Mouse (Mus musculus): Measurements from ENCODE around the gene Aqp6.

Aqp6 gene

GRCm38 (mm10) chr15:99600986-99601822 lies at the start of gene Aqp6:
Gene Aqp6 (plus strand): TSS chr15:99601400.
- no peak for DNase-seq (ENCODE audit: low spot score in 2 of 2)

- DNase-seq (ENCODE audit: low spot score in 2 of 2), result no peak
Observed at GRCm38 (mm10) chr15:99553767-99554166, 47.4 kb upstream of the Aqp6 start.

GRCm38 (mm10) chr15:99558947-99559346 lies 42.3 kb upstream of the Aqp6 start:
- no peak for DNase-seq (ENCODE audit: low spot score in 2 of 2)

- no peak for DNase-seq (ENCODE audit: low spot score in 2 of 2)
Observed at GRCm38 (mm10) chr15:99560246-99560645, 41.0 kb upstream of the Aqp6 start.

GRCm38 (mm10) chr15:99567371-99567770 lies 33.8 kb upstream of the Aqp6 start:
- DNase-seq (ENCODE audit: low spot score in 2 of 2), result no peak

- DNase-seq (ENCODE audit: low spot score in 2 of 2), result no peak
Observed at GRCm38 (mm10) chr15:99568682-99569081, 32.5 kb upstream of the Aqp6 start.

GRCm38 (mm10) chr15:99569123-99569522 lies 32.1 kb upstream of the Aqp6 start:
- peak; percentile 23 to 37 for DNase-seq (ENCODE audit: low spot score in 2 of 2)

GRCm38 (mm10) chr15:99578802-99579485 lies 22.3 kb upstream of the Aqp6 start, which contains the start of gene Aqp2:
Gene Aqp2 (plus strand): TSS chr15:99579055.
- DNase-seq (ENCODE audit: low spot score in 2 of 2), result no peak

GRCm38 (mm10) chr15:99583463-99584344 lies 17.5 kb upstream of the Aqp6 start:
- DNase-seq (ENCODE audit: low spot score in 2 of 2), result no peak

GRCm38 (mm10) chr15:99584407-99585202 lies 16.6 kb upstream of the Aqp6 start:
- no peak for DNase-seq (ENCODE audit: low spot score in 2 of 2)

GRCm38 (mm10) chr15:99585741-99586140 lies 15.5 kb upstream of the Aqp6 start:
- no peak for DNase-seq (ENCODE audit: low spot score in 2 of 2)

- no peak for DNase-seq (ENCODE audit: low spot score in 2 of 2)
Observed at GRCm38 (mm10) chr15:99586525-99586924, 14.7 kb upstream of the Aqp6 start.

GRCm38 (mm10) chr15:99589237-99589636 lies 12.0 kb upstream of the Aqp6 start:
- DNase-seq (ENCODE audit: low spot score in 2 of 2), result no peak

- no peak for DNase-seq (ENCODE audit: low spot score in 2 of 2)
Observed at GRCm38 (mm10) chr15:99589704-99590103, 11.5 kb upstream of the Aqp6 start.

GRCm38 (mm10) chr15:99590429-99591084 lies 10.6 kb upstream of the Aqp6 start, which contains the start of gene Aqp5:
Gene Aqp5 (plus strand): TSS chr15:99590782.
- no peak for DNase-seq (ENCODE audit: low spot score in 2 of 2)

- DNase-seq (ENCODE audit: low spot score in 2 of 2), result no peak
Observed at GRCm38 (mm10) chr15:99592177-99592576, 9.0 kb upstream of the Aqp6 start.

GRCm38 (mm10) chr15:99592877-99593276 lies 8.3 kb upstream of the Aqp6 start:
- no peak for DNase-seq (ENCODE audit: low spot score in 2 of 2)

- DNase-seq (ENCODE audit: low spot score in 2 of 2), result no peak
Observed at GRCm38 (mm10) chr15:99594951-99595350, 6.2 kb upstream of the Aqp6 start.

GRCm38 (mm10) chr15:99596056-99596687 lies 5.0 kb upstream of the Aqp6 start:
- peak; percentile 88 to 92 for DNase-seq (ENCODE audit: low spot score in 2 of 2)

GRCm38 (mm10) chr15:99596841-99597240 lies 4.4 kb upstream of the Aqp6 start:
- DNase-seq (ENCODE audit: low spot score in 2 of 2), result no peak

All from frontal cortex, postnatal 36 days (tissue).